Comparison of ENCODE assay signal across 19 mouse cellular contexts in genomic region chr6:117305736-117306250, GRCm38 (mm10).
"Had no signal": no experiment of that assay in that cellular context is flagged by ENCODE, and none has a peak within 500 bp of the region (broad histone marks: within the 10 kb centered on the region; RNA-seq: fewer than 3 reads in every experiment).

No protein-coding gene starts in this region.

- H3K27me3 ChIP-seq: lung, embryonic 15.5 days; megakaryocyte, embryonic 14.5 days; midbrain, embryonic 13.5 days; midbrain, embryonic 15.5 days; neural tube, embryonic 12.5 days; stomach, embryonic 15.5 days had no signal

- H3K4me2 ChIP-seq: lung, embryonic 15.5 days; midbrain, embryonic 11.5 days; midbrain, embryonic 13.5 days; midbrain, embryonic 15.5 days; neural tube, embryonic 12.5 days; stomach, embryonic 15.5 days had no signal

- ATAC-seq: lung, postnatal 0 days; midbrain, embryonic 13.5 days; midbrain, embryonic 15.5 days had no signal

- H3K4me3 ChIP-seq: lung, embryonic 15.5 days; megakaryocyte, embryonic 14.5 days; midbrain, embryonic 13.5 days; midbrain, embryonic 15.5 days; neural tube, embryonic 12.5 days; stomach, embryonic 15.5 days had no signal

- H3K9ac ChIP-seq: lung, embryonic 15.5 days; midbrain, embryonic 13.5 days; midbrain, embryonic 15.5 days; neural tube, embryonic 12.5 days; stomach, embryonic 15.5 days had no signal

- H3K27ac ChIP-seq: lung, embryonic 15.5 days; macrophage; midbrain, embryonic 13.5 days; midbrain, embryonic 15.5 days; neural tube, embryonic 12.5 days; stomach, embryonic 15.5 days; stomach, postnatal 0 days had no signal

- H3K4me1 ChIP-seq: lung, embryonic 15.5 days; megakaryocyte, embryonic 14.5 days; midbrain, embryonic 13.5 days; midbrain, embryonic 15.5 days; neural tube, embryonic 12.5 days; stomach, embryonic 15.5 days had no signal

- H3K9me3 ChIP-seq: lung, embryonic 15.5 days; midbrain, embryonic 13.5 days; midbrain, embryonic 15.5 days; neural tube, embryonic 12.5 days; stomach, embryonic 15.5 days had no signal

- DNase-seq: lung, adult 2 months; lung, postnatal 14 days; lung, postnatal 36 days; right cerebral cortex, postnatal 25 days; right cerebral cortex, postnatal 4 days; spleen, adult 18-20 months; thymus, adult 2 months; thymus, postnatal 25 days; thymus, postnatal 4 days had no signal

- H3K36me3 ChIP-seq: lung, embryonic 15.5 days; midbrain, embryonic 13.5 days; midbrain, embryonic 15.5 days; neural tube, embryonic 12.5 days; stomach, embryonic 15.5 days had no signal
